Mouse (Mus musculus) lung, postnatal 10 days (tissue): ENCODE data around the gene Cuedc1.
"Not testable (repeated sequence)": the region's sequence is repeated elsewhere in the genome, so short reads cannot be mapped to it uniquely, and the experiment has no call there.

Source experiments
- DNase-seq: peaks from one replicate; pipeline ENCODE4 v3.0.0; 2021

The Cuedc1 gene

DNA sequence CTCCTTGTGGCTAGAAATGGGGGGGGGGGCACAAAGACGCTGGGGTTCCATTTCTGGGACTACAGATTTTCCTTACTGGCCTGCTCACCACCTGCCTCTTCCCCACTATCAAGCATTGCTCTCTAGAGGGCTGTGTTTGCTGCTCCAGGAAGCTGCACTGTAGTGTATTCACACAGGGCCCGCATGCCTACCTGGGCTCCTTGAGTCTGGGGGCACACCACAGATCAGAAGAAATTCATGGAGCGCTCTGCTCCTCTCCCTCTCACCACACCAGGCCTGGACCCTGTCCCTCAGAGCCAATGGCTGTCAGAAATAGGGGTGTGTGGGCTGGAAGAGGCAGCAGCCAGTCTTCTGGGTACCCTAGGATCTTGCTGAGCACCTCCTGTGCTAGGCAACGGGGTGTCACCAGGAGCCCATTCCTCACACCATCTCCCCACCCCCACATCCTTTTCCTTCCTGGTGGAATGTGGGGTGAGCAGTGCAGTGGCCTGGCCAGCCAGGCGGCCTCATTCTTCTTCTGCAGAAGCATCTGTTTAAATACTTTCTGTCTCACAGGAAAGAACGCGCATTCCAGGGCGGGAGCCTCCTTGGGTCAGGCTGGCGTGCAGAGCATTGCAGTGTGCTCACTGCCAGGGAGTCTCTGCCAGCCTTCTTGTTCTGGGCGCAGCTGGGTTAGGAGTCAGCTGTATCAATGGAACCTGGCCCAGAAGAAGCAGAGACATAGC lies 74.9 kb downstream of the Cuedc1 start:
- DNase-seq: peak; percentile 87

DNA sequence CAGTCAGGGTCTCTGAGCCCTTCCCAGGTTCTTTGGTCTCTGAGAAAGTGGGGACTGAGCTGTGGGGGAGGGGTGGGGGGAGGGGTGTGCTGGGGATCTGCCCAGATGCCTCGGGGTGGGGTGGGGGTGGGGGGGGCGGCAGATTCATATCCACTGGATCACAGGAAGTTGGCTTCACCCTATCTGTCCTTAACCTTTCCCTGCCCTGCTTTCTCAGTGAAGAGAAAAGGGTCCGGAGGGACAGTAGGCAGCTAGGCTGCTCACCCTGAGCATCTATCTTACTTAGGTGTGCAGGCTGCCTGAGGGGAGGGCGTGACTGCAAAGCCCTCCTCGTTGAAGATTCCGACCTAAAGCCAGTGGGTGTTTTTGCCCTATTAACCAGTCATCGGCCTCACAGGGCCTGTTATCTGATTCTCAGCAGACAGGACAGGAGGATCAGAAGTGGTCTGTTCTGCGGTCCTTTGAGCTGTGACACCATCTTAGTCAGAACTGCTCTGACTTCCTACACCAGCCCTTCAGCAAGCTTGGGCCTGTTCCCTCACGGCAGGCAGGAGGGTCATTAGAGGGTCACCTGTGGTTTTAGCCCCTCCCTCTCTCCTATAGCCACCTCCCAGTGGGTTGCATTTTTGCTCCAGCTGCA lies 75.6 kb downstream of the Cuedc1 start:
- no peak for DNase-seq

DNA sequence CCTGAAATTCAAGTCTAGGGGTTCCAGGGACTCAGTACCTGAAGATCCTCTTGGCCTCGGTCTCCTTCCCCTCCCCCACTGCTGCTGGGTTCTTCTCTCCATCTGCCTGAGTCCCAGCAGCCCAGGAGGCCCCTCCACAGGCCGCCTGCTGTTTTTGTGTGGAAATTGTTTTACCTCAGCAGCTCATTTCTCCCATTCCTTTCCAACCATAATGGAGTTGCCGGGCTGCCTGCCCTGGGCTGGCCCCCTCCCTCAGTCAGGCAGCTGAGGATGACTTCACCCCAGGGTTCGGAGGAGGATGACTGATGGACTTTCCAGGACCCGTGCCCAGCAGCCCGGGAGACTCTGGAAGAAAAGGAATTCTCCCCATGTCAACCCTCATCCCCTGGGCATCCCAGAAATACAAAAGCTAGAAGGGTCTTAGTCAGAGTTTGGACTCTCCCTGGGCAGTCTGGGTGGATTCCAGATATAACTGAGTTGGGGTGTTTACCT lies 82.7 kb downstream of the Cuedc1 start:
- DNase-seq: peak; percentile 75

DNA sequence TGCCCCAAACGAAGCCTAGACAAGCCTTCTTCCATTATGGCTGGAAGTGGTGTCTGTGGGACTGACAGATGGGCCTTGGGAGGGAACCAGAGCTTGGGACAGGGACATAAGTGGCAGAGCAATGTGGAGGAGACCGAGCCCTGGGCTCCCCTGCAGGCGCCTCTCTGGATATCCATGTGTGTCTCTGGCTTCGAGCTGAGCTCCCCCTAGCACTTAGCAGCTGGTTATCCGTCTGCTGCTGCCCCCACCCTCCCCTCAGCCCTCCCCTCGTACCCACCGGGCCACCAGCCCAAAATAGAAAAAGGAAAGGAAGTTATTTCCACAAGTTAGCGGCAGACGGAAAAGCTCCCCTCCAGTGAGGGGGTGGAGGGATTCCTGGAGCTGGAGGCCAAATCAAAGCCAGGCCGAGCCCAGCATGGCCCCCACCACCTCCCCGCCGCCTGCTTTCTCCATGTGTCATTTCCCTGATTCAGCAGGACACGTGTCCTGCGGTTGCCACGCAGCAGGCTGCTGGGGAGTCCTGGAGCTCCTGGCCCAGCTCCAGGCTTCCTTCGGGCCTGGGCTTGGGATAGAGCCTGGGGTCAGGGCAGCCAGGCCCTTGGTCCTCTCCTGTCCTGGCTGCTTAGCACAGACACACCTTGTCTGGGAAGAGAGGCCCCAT lies 83.2 kb downstream of the Cuedc1 start:
- peak; percentile 93 for DNase-seq

DNA sequence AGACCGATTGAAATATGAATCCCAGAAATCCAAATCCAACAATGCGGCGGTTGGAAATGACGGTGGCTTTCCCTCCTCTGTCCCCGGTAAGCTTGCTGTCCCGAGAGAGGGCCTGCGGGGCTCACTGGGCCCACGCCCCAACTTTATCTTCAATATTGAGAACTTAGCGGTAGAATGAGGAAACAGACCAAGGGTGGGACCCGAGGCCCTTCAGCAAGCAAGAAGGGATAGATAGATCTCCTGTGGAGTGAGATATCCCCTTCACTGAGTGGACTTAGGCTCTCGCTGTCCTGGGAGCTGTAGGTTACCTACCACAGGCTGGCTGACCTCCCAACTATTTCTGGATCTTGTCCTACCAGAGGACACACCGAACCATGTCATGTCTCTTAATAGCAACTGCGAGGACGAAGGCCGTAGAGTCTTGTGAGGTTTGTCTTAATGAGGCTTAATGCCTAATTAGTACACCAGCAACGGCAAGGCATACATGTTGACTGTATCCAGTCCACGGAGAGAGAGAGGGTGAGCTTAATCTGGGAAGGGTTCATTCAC lies 86.8 kb downstream of the Cuedc1 start:
- no peak for DNase-seq

DNA sequence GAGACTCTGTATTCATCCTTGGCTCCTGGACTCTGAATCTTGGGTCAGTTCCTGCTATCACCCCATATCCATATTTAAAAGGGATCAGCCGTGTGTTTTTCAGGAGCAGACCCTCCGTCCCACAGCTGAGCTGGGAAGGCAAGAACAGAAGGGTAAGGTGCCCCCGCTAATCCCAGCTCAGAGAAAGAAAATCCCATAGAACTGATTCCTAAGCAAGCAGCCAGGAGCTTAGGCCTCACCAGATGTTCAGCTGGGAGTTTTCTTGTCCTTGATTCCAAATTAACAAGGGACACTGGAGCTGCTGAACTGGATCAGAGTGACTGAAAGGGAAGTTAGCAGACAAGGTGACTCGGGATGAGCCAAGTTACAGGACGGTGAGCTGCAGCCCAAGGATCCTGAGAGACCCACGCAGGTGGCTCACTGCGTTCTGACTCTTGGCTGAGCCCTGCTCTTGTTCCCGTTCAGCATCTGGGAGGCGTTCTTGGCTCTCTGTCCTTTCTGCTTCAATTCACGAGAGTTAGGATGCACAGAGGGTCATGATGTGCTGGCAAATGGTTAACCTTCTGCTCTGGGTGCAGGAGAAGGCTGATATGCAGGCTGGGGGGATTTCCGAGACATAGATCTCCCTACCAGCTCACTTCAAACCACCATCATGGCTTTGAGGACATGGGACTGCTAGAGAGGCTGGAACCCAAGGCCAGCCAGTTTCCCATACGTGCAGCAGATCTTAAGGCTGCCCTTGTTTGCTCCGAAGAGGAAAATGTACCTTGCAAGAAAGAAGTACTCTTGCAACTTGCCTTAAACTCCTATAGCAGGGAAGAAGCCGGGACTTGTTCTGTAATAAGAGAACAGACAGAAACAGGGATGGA lies 88.5 kb downstream of the Cuedc1 start:
- DNase-seq: no peak

DNA sequence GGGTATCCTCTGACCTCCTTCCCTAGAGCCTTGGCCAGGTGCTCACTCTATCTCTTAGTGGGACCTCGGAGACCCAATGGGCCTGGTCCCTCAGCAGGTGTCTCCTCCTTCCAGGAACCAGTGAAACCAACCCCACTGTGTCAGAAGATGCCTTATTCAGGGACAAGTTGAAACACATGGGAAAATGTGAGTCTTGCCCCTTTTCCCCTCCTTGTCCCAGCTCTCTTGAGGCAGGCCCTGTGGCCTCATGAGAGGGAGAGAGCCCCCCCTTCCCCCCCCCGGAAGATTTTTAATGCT lies 89.0 kb downstream of the Cuedc1 start:
- DNase-seq: no peak

DNA sequence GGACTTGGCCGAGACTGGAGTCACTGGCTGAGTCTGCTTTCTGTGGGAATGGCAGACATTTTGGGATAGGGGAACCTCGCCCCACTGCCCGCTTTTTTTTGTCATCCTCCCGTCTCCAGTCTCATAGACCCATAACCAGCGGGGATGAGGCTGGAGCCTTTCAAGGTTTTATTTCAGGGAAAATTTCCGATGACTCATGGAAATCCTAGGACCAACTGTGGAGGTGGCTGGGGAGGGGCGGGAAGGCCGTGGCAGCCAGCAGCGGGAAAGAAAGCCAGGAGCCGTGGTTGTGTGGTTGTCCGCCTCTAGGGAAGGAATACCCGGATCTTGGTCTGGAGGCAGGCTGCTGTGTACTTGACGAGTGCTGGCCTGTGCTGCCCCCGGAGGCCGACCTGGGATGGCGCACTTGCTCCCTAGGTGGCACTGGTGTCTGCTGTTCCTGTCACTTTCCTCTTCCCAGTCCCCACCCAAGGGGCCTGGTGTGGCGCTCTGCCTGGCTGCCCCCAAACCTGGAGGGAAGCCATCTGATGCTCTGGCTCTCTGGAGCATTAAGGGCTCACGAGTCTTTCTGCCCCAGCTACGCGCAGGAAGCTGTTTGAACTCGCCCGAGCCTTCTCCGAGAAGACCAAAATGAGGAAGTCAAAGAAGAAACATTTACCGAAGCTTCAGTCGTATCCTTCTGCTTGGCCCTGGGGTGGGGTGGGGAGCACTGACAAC lies 89.7 kb downstream of the Cuedc1 start:
- peak; percentile 95 for DNase-seq

DNA sequence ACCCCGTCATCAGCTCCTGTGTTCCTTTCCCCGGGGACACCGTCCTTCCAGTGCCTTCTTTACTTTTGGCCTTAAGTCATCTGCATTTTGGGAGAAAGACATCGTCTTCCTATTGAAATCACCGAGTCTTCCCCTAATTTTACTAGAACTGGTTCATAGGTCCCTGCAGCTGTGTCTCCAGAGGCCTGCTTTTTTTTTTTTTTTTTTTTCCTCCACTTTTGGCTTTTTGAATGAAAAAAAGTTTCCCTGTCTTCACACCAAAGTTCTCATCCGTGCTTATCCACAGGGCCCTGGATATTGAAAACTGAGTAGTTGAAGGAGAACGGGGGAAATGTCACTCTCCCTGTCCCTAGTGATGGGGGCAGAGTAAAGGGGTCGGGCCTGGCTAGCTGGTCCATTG lies 90.4 kb downstream of the Cuedc1 start:
- DNase-seq: no peak

DNA sequence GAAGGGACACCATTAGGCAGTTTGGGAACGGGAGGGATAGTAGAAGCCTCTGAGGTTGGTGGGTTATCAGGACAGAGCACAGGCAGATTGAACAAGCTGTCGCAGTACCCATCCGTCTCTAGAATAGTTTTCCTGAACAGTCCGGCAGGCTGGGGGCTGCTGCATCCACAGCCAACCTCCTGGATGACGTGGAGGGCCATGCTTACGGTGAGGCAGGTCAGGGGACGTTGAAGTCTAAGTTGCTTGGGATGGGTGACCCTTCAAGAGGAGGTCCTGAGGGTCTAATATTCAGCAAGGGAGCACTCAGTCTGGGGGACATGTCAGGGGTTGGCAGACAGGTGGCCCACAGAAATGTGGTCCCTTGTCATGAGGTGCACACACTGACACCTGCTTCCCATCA lies 90.8 kb downstream of the Cuedc1 start:
- DNase-seq: no peak

DNA sequence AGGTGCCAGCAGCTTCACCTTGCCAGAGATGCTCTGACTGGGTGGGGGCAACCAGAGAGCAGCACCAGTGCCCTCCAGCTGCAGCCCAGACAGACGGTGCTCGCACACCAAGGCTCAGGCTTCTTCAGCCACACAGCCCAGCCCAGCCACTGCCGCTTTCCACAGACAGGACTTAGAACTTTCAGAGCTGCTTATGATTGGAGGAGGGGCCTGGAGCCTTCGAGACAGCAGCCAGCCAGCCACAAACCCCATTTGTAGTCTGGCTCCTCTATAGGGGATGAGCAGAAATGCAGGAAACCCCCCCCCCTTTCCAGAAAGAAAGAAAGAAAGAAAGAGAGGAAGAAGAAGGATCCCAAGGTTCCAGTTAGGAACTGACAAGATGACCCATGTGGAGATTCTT lies 94.7 kb downstream of the Cuedc1 start:
- DNase-seq: peak; percentile 71

DNA sequence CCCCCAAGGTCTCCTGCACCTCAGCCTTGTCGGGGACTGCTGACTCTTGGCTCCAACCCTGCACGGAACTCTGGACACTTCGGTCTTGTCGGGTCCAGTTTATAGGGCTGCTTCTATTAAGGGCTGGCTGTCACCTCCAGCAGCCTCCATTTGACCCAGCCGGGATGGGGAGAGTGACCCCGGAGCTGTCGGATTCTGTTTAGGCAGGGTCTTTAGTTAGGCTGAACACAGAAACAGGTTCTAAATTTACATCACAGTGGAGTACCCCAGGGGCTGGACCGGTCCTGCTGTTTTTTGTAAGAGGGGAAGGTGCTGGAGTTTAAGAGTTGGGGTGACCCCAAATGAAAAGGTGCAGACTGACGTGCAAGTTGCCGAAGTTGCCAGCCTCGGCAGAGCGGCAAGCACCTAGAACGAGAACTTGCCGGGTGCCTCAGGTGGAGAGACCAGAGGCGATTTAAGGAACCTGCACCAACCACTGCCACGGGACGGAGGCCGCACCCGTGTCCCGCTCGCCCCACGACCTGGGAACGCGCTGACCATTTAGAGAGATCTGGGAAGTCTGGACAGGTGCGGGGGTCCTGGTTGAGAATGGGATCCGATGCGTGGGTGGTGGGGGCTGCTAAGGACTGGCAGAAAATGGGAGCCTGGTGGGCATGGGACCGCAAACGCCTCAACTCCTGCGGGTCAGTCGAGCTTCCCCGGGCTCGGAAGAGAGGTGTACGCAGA lies 95.4 kb downstream of the Cuedc1 start:
- DNase-seq: no peak

DNA sequence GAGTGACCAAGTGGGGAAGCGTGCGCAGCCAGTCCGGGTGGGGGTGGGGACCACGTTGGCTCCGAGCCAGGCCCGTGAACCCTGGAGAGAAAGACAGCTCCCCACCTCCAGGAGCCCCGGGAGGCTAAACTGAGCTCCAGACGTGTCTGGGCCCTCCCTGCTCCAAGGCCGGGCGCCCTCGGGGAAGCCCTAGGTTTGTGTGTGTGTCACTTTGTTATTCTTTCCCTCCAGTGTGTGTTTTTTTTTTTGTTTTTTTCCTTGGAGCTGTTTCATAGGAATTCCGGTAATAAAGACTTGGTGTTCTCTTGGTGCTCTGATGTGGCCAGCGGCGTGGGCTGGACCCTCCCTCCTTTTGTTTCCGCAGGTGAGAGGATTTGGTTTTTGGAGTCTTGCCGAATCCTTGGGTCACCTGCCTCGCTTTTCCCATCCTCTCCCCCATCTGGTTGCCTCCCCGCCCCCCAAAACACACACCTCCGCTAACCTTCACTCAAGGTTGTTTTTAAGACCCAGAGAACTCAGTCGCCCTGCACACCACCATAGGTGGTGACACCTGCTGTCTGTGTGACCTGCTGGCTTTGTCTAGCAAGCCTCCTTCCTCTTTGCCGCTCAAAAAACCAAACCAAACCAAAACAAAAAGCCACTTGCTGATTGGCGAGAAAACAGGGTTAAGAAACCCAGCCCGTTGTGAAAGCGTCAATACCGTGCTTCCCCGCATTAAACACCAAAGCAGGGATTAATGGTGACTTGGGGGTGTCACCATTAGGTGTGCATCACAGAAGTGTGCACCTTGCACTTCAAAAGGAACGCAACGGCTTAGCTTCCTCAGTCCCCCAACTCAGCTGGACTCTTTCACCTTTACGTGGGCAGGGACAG lies 96.2 kb downstream of the Cuedc1 start:
- DNase-seq: peak; percentile 45

DNA sequence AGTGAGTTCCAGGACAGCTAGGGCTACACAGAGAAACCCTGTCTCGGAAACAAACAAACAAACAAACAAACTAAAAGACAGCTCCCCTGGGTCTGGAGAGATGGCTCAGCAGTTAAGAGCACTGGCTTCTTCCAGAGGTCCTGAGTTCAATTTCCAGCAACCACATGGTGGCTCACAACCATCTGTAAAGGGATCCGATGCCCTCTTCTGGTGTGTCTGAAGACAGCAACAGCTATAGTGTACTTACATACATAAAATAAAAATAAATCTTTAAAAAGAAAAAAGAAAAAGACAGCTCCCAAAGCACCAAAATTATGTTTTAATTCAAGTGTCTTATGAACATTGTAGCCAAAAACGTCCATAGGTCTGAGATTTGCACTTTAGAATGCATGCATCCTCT lies 97.8 kb downstream of the Cuedc1 start:
- not testable (repeated sequence) for DNase-seq

DNA sequence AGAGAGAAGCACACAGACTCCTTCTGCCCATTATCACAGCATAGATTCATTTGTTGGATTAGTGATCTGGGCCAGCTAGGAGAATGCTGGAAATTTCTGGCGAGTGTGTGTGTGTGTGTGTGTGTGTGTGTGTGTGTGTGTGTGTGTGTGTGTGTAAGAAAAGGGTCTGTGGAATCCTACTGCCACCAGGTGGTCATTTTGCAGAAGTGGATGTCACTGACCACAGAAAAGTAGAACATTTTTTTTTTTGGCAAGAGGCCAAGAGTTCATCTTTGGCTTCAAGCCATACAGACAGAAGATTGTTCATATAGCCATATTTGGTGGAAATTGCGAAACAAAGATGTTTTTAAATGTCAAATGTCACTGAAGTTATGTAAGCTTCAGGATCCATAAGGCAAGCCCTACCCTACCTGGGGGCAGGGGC lies 99.3 kb downstream of the Cuedc1 start:
- DNase-seq: peak; percentile 87

DNA sequence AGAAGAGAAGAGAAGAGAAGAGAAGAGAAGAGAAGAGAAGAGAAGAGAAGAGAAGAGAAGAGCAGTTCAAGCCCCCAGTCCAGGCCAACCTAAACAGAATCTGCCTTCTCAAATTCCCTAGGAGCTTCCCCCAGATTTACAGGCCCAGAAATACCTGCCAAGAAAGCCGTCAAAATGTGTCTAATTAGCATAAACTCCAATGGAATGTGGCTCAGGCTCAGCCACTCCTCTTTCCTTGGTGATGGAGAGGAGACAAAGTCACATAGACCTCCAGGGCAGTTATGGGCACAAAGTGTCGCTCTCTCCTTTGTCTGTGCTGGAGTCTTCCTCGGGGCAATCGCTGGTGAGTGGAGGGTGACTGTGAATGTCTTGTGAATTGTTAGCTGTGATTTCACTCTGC lies 100.4 kb downstream of the Cuedc1 start:
- DNase-seq: no peak

DNA sequence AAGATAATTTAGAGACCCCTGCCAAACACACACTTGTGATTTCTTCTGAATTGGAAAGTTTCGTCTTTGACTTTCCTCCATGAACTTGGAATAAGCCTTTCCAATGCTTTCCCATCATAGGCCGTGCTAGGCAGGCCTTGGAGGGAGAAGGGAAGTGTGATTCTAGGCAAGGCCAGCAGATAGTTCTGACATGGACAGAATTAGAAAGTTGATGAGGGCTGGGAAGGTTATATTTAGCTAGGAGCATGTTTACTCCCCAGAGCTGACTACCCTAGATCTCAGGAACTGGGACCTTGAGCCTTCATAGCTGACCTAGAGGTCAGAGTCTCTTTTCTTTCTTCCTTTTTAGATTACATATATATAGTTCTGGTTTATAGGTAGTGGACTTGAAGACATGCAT lies 103.3 kb downstream of the Cuedc1 start:
- DNase-seq: no peak

DNA sequence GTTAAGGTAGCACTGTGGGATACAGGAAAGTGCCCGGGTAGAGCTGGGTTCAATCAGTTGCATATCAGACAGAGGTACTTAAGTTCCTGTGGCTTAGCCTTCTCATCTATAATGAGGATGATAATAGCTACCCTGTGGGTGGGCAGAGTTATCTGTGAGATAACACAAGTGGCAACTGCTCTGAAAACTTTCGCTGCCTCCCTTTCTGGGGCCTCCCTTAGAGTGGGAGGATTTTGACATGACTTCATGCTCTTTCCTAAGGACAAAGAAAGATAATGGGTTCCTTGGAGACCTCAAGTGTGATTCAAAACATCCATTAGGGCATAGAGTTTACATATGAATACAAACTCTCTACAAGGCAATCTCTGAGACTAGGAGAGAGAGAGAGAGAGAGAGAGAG lies 104.2 kb downstream of the Cuedc1 start:
- no peak for DNase-seq

DNA sequence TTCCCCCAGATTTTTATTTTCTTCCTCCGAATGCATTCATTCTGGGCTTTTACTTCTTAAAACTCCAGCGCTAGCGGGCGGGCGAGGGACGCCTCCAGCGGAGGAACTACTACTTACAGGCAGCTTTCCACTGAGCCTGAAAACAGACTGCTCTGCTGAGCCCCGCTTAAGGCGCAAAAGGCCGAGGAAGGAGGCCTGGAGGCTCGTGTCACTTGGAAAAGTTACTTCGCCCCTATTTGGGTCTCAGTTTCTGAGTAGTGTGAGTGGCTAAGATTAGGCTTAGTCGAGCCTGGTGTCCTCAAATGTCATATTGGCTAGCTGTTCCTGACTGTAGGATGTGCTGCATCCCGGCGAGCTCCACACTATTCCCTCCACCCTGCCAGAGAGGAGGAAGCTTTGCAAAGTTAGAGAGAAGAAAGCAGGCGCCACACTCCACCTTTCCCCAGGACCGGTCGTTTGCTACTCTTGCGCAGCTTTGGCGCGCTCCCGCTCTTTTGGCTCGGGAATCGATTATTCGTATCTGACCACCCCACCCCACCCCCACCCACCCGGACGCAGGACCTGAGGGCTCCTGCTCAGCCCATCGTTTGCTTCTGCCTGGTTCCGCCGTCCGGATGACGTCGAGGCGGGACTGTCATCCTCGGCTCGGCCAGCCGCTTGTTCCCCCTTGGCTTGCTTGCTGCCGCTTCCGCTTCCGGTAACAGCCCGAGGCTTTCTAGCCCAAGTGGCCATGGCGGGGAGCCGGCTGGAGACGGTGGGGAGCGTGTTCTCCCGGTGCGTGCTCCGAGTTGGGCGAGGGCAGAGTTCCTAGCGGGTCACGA lies 106.1 kb downstream of the Cuedc1 start, which contains the start of gene Mrps23:
TSS of gene Mrps23 (plus strand) at position 677 of the 821 bp plus-strand sequence.
- DNase-seq: peak; percentile 96
